Mouse (Mus musculus) cortical plate, adult 2 months (tissue): Measurements from ENCODE around the gene Klhl29.

ENCODE experiments used
- CTCF ChIP-seq: fragments of 200-500 bp; IDR thresholded peaks from 2 replicates; pipeline ENCODE4 v1.5.1; 2011; ENCODE audit warnings: mild to moderate bottlenecking, control low read depth, low read length; ENCODE audit not compliant: insufficient read depth; ENCODE audit errors: extremely low read depth
- POLR2A ChIP-seq: fragments of 200-500 bp; IDR thresholded peaks from 2 replicates; pipeline ENCODE4 v1.6.1; 2011; ENCODE audit warnings: mild to moderate bottlenecking, low read length, control low read depth; ENCODE audit not compliant: insufficient read depth; ENCODE audit errors: extremely low read depth

DNA sequence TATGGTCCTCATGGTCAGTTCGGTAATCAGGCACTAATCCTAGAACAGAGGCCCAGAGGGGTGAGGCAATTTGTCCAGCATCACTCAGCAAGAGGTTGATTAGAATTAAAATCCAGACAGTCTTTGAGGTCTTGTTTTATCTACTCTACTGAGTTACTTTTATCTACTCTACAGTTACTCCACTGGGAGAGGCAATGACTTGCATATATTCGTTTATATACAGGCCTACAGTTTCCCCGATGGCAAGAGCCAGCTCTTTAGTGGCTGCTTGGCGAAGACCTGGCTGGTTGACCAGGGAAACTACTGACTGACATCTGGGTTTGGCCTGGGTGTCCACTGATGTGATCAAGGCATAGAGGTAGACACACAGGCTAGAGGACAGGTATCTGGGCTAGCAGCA is 168.3 kb downstream of the Klhl29 start:
- TF ChIP-seq CTCF = no peak
- TF ChIP-seq POLR2A = no peak
